Mouse (Mus musculus) limb, embryonic 10.5 days (tissue): ENCODE measurements around the gene Tpm1. TPM values are rescaled to one million over a fixed set of nuclear protein-coding genes. Genes with fewer than 3 reads are reported as not detected.

ENCODE experiments used
- DNase-seq: peaks from one replicate; pipeline ENCODE4 v3.0.0-alpha.2; 2017; ENCODE audit warnings: low spot score
- H3K27ac ChIP-seq: fragments of 300-500 bp; sonication (generic); 2 replicates; pipeline ENCODE4 v1.5.1; 2016; ENCODE audit warnings: mild to moderate bottlenecking
- H3K27me3 ChIP-seq: fragments of 300-500 bp; sonication (generic); 2 replicates; pipeline ENCODE4 v1.6.1; 2016; ENCODE audit warnings: low read depth, mild to moderate bottlenecking; ENCODE audit not compliant: poor library complexity, severe bottlenecking
- H3K36me3 ChIP-seq: fragments of 300-500 bp; sonication (generic); 2 replicates; pipeline ENCODE4 v1.6.1; 2016; ENCODE audit warnings: mild to moderate bottlenecking, moderate library complexity
- H3K4me1 ChIP-seq: fragments of 300-500 bp; sonication (generic); 2 replicates; pipeline ENCODE4 v1.6.1; 2016
- H3K4me3 ChIP-seq: fragments of 300-500 bp; sonication (generic); 2 replicates; pipeline ENCODE4 v1.5.1; 2016; ENCODE audit warnings: mild to moderate bottlenecking, moderate library complexity
- H3K9me3 ChIP-seq: fragments of 300-500 bp; sonication (generic); replicated peaks from 2 replicates; pipeline ENCODE4 v1.6.1; 2016; ENCODE audit warnings: mild to moderate bottlenecking
- WGBS: fragments of 180-500 bp; shearing (Covaris S2); methylation state at CpG from one replicate; pipeline ENCODE4 v1.1.7; 2016; 5-methylcytosine and 5-hydroxymethylcytosine counted together
- polyA plus RNA-seq: library from polyadenylated mRNA; unstranded; fragments of >200 nt; fragmentation: Nextera tagmentation; extraction: Ambion mirVana; gene quantifications from 2 replicates; pipeline ENCODE4 v1.2.1, GENCODE M21; 2016

Tpm1 gene
- polyA plus RNA-seq, 1 experiment from 2014 or later, result 286 TPM

- H3K27ac ChIP-seq, result no peak overlapping the region
- H3K9me3 ChIP-seq, result no peaks in the 10 kb centered on the region
- 30% methylated on average over 9 of the region's 9 CpGs for WGBS
- DNase-seq, result peak; percentile 62
- no peaks in the 10 kb centered on the region; the same call in 1 of the 2 replicates for H3K36me3 ChIP-seq
- no peak overlapping the region for H3K4me3 ChIP-seq
- H3K4me1 ChIP-seq, result peaks cover 89% of the 10 kb centered on the region
- peaks cover 35% of the 10 kb centered on the region for H3K27me3 ChIP-seq
These were observed 4.5 kb downstream of the Tpm1 start for GRCm38 (mm10) chr9:67044551-67045305.

DNA sequence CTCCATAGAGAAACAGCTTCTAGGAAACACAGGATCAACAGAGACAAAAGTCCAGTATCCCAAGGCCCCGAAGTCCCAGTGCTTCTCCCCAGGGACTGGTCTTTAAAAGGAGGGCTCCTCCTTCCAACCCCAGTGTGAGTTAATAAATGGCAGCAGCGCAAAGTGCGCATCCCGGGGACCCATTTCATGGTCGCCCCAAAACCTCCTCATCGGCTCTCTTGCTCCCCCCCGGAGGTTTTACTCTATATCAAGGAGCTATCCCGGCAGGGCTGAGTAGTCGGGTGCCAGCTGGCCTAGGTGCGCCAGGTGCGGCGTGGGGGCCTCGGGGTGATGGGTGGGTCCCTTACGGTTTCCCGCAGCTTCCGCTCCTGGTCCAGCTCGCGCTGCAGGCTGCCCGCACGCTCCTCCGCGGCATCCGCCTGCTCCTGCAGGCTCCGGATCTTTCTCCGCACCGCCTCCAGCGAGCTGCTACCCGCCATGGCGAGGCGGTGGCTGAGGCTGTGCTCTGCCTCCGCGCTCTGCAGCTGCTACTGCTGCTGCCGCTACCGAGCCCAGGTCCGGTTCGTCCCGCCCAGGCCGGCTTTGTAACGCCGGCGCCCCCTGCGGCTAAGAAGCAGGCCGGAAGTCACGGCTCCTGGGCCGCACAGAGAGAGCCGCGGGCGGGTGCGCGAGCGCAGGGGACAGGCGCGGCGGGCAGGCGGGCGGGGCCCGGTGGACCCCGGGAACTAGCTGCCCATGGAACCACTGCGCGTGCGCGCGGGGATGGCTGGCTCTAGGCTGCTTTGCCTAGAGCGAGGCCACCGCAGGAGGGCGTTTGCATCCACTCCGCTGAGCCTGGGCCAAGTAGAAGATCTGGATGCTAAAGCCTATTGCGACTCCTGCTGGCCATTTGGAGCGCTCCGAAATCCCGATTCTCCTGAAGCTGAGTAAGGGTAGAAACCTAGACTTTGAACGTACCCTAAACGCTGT, 5.7 kb downstream of the Tpm1 start:
- peak; percentile 100 for DNase-seq
- WGBS, result under 1% methylated on average over 66 of the region's 73 CpGs
- Histone ChIP-seq H3K36me3 (peaks cover 9% of the 10 kb centered on the region), H3K27me3 (peaks cover 23% of the 10 kb centered on the region), H3K9me3 (no peaks in the 10 kb centered on the region), H3K4me1 (peaks cover 77% of the 10 kb centered on the region), H3K27ac (peak overlapping the region; percentile 95), H3K4me3 (peak overlapping the region; percentile 82)

- peaks cover 16% of the 10 kb centered on the region for H3K27me3 ChIP-seq
- H3K27ac ChIP-seq, result peak overlapping the region; percentile 95
- H3K4me1 ChIP-seq, result peaks cover 70% of the 10 kb centered on the region
- 26% methylated on average over 6 of the region's 6 CpGs for WGBS
- no peaks in the 10 kb centered on the region for H3K9me3 ChIP-seq
- DNase-seq, result no peak
- H3K36me3 ChIP-seq, result peaks cover 12% of the 10 kb centered on the region
- H3K4me3 ChIP-seq, result peak overlapping the region; percentile 82
These were observed 6.4 kb downstream of the Tpm1 start for GRCm38 (mm10) chr9:67042813-67043207.

GRCm38 (mm10) chr9:67041840-67042812, 7.1 kb downstream of the Tpm1 start:
- H3K9me3 ChIP-seq, result no peaks in the 10 kb centered on the region
- WGBS, result 51% methylated on average over 14 of the region's 14 CpGs
- peaks cover 63% of the 10 kb centered on the region for H3K4me1 ChIP-seq
- H3K4me3 ChIP-seq, result peak overlapping the region; percentile 82
- H3K36me3 ChIP-seq, result peaks cover 18% of the 10 kb centered on the region
- H3K27me3 ChIP-seq, result peaks cover 9% of the 10 kb centered on the region
- no peak for DNase-seq
- H3K27ac ChIP-seq, result peak overlapping the region; percentile 59; the same call in 1 of the 2 replicates

- H3K36me3 ChIP-seq, result peaks cover 26% of the 10 kb centered on the region
- no peaks in the 10 kb centered on the region for H3K27me3 ChIP-seq
- peak overlapping the region; percentile 59 for H3K27ac ChIP-seq
- peaks cover 54% of the 10 kb centered on the region for H3K4me1 ChIP-seq
- no peaks in the 10 kb centered on the region for H3K9me3 ChIP-seq
- no peak for DNase-seq
- WGBS, result 56% methylated on average over 4 of the region's 4 CpGs
- peak overlapping the region; percentile 82 for H3K4me3 ChIP-seq
These were observed 8.0 kb downstream of the Tpm1 start for GRCm38 (mm10) chr9:67040963-67041839.

DNA sequence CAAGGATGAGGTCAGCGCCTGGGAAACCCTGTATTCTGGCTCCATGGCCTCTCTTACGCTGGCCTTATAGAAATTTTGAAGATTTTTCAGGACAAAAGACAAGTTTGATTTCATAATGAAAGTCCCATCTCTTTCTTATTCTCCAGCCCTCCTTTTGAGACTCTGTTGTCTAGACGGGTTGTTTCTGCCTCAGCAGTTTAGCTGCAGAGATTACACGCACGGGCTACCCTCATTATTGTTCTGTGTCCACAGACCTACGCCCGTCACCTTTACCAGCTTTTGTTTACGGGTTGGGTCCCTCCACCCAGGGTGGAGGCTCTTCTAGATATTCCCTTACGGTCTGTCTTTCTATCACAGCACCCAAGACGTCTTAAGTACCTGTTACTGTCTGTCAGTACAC, 9.3 kb downstream of the Tpm1 start:
- Histone ChIP-seq H3K9me3 (peaks cover 5% of the 10 kb centered on the region), H3K36me3 (peaks cover 39% of the 10 kb centered on the region), H3K4me3 (no peak overlapping the region), H3K4me1 (peaks cover 42% of the 10 kb centered on the region), H3K27me3 (no peaks in the 10 kb centered on the region), H3K27ac (peak overlapping the region; percentile 56; the same call in 1 of the 2 replicates)
- no peak for DNase-seq
- WGBS, result 83% methylated on average over 10 of the region's 10 CpGs

DNA sequence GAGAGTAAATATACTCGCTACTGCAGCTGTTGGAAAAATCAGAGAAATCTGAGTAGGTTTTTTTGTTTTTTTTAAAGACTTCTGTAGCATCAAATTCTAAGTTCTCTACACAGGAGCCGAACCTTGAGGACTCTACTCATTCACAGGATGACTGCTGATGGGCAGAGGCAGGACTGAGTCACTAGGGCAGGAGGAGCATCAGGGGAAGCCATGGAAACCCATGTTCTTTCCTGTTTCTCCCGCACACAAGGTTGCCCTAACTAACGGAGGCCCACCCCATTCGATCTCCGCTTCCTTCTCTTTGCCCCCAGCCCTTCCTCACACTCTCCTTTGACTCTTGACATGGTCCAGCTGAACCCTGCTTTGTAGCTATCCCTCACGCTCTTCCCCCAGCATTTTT, 10.5 kb downstream of the Tpm1 start:
- H3K27ac ChIP-seq, result no peak overlapping the region
- no peak overlapping the region for H3K4me3 ChIP-seq
- peaks cover 38% of the 10 kb centered on the region for H3K4me1 ChIP-seq
- H3K9me3 ChIP-seq, result peaks cover 7% of the 10 kb centered on the region
- no peak for DNase-seq
- H3K36me3 ChIP-seq, result peaks cover 51% of the 10 kb centered on the region
- H3K27me3 ChIP-seq, result no peaks in the 10 kb centered on the region
- 93% methylated on average over 7 of the region's 7 CpGs for WGBS

DNA sequence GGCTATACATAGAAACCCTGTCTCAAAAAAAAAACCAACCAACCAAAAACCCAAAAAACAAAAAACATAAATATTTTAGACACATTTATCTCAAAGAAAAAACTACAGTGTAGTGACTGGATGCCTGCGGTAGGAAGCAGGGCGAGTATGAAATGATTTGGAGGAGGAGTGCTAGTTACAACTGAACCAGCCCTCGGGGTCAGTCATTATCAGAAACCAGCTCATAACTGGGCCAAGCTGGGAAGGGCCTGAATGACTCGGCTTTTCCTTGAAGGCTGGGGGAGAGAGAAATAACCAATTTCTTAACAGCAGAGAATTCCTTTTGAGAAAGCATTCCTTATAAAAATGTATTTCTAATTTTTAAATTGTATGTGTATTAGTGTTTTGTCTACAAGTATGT, 11.5 kb downstream of the Tpm1 start:
- H3K4me1 ChIP-seq, result peaks cover 29% of the 10 kb centered on the region
- no peak for DNase-seq
- H3K9me3 ChIP-seq, result peaks cover 7% of the 10 kb centered on the region
- peaks cover 61% of the 10 kb centered on the region for H3K36me3 ChIP-seq
- no peak overlapping the region for H3K4me3 ChIP-seq
- H3K27ac ChIP-seq, result no peak overlapping the region
- H3K27me3 ChIP-seq, result no peaks in the 10 kb centered on the region
- 90% methylated on average over 4 of the region's 4 CpGs for WGBS

GRCm38 (mm10) chr9:67036527-67037118, 12.6 kb downstream of the Tpm1 start:
- 93% methylated on average over 2 of the region's 2 CpGs for WGBS
- Histone ChIP-seq H3K27ac (no peak overlapping the region), H3K36me3 (peaks cover 72% of the 10 kb centered on the region), H3K27me3 (no peaks in the 10 kb centered on the region), H3K4me1 (peaks cover 18% of the 10 kb centered on the region), H3K4me3 (no peak overlapping the region), H3K9me3 (peaks cover 7% of the 10 kb centered on the region)
- no peak for DNase-seq

DNA sequence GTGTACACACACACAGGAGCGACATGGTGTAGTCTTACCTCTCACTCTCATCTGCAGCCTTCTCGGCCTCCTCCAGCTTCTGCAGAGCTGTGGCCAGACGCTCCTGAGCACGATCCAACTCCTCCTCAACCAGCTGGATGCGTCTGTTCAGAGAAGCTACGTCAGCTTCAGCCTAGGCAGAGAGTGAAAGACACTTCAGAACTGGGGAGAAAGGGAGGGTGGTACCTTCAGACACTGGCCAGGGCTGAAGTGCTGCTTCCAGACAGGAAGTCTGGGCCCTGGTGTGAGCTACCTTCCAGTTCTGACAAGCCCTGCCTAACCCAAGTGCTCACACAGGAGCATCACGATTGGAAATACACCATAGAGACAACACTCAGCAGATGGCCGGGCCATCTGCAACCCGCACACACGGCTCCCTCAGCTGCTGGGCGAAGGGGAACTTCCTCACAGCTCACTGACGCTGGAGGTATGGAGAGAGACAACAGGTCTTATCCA, 13.2 kb downstream of the Tpm1 start:
- Histone ChIP-seq H3K4me3 (no peak overlapping the region), H3K27me3 (no peaks in the 10 kb centered on the region), H3K27ac (no peak overlapping the region), H3K4me1 (peaks cover 12% of the 10 kb centered on the region), H3K9me3 (peaks cover 7% of the 10 kb centered on the region), H3K36me3 (peaks cover 78% of the 10 kb centered on the region)
- no peak for DNase-seq
- WGBS, result 95% methylated on average over 12 of the region's 12 CpGs

GRCm38 (mm10) chr9:67034677-67035076, 14.5 kb downstream of the Tpm1 start:
- peaks cover 91% of the 10 kb centered on the region for H3K36me3 ChIP-seq

More at GRCm38 (mm10) chr9:67034677-67035076, 14.5 kb downstream of the Tpm1 start:
- H3K4me3 ChIP-seq, result no peak overlapping the region
- H3K4me1 ChIP-seq, result no peaks in the 10 kb centered on the region
- no peak overlapping the region for H3K27ac ChIP-seq
- H3K9me3 ChIP-seq, result peaks cover 7% of the 10 kb centered on the region
- 91% methylated on average over 4 of the region's 4 CpGs for WGBS
- H3K27me3 ChIP-seq, result no peaks in the 10 kb centered on the region
- no peak for DNase-seq
